Mouse (Mus musculus): ENCODE data around the gene Prpf18. TPM values are rescaled to one million over a fixed set of nuclear protein-coding genes. Genes with fewer than 3 reads are reported as not detected.

Prpf18 gene
- total and polyA plus RNA-seq, 3 experiments: 23.8 to 37.6 (median 35.0) TPM

GRCm38 (mm10) chr2:4584252-4584651, 67.7 kb downstream of the Prpf18 start:
- dilution Hi-C loops (cut with MboI; ENCODE audit: extremely low pct_ligation_motif_present, extremely low pct_unique_long_range_greater_than_20kb, low sequenced_read_pairs) (no loop called here), in situ Hi-C loops (cut with MboI; ENCODE audit: low pct_ligation_motif_present, low pct_unique_long_range_greater_than_20kb, low sequenced_read_pairs) (no loop called here)
- Histone ChIP-seq H3K36me3 (replicated peaks in 1 of 2; ENCODE audit: control insufficient read depth in 1 of 2, insufficient read depth in 1 of 2, low read length in 1 of 2) (no peaks in the 10 kb centered on the region), H3K4me1 (ENCODE audit: control insufficient read depth in 1 of 2, insufficient read depth in 2 of 2) (no peaks in the 10 kb centered on the region), H3K79me2 (replicated peaks; ENCODE audit: control insufficient read depth, extremely low read depth, insufficient read depth, poor library complexity, severe bottlenecking) (no peaks in the 10 kb centered on the region), H3K27me3 (replicated peaks) (no peaks in the 10 kb centered on the region), H3K9me3 (replicated peaks; ENCODE audit: low read length) (no peaks in the 10 kb centered on the region), H3K9ac (ENCODE audit: insufficient read depth, low read depth) (no peak overlapping the region), H3K4me2 (ENCODE audit: insufficient read depth, low read depth, poor library complexity, severe bottlenecking) (no peak overlapping the region), H3K27ac (ENCODE audit: insufficient read depth, low read depth) (no peak overlapping the region), H3K4me3 (replicated peaks in 1 of 3; ENCODE audit: low read depth in 2 of 3, low read length in 2 of 3, poor library complexity in 1 of 3) (no peak overlapping the region)
- TF ChIP-seq JUND (conservative IDR thresholded peaks at IDR 0.05; ENCODE audit: low read depth, low read length) (no peak), TBP (conservative IDR thresholded peaks at IDR 0.05; ENCODE audit: low read depth, low read length) (no peak), GABPA (IDR thresholded peaks at IDR 0.05; ENCODE audit: insufficient replicate concordance, low read depth, low read length) (no peak), MAX (IDR thresholded peaks at IDR 0.05; ENCODE audit: low read length) (no peak), ZC3H11A (IDR thresholded peaks at IDR 0.05; ENCODE audit: low read depth, low read length) (no peak), RCOR1 (conservative IDR thresholded peaks at IDR 0.05; ENCODE audit: low read depth, low read length) (no peak), MAZ (IDR thresholded peaks at IDR 0.05; ENCODE audit: low read depth, low read length) (no peak), POLR2AphosphoS2 (IDR thresholded peaks at IDR 0.05; ENCODE audit: low read depth, low read length) (no peak)
- DNase-seq (ENCODE audit: extremely low read depth): no peak

GRCm38 (mm10) chr2:4582930-4583329, 69.0 kb downstream of the Prpf18 start:
- Histone ChIP-seq H3K4me3 (replicated peaks in 1 of 3; ENCODE audit: low read depth in 2 of 3, low read length in 2 of 3, poor library complexity in 1 of 3) (no peak overlapping the region), H3K9ac (ENCODE audit: insufficient read depth, low read depth) (no peak overlapping the region), H3K79me2 (replicated peaks; ENCODE audit: control insufficient read depth, extremely low read depth, insufficient read depth, poor library complexity, severe bottlenecking) (no peaks in the 10 kb centered on the region), H3K9me3 (replicated peaks; ENCODE audit: low read length) (no peaks in the 10 kb centered on the region), H3K36me3 (replicated peaks in 1 of 2; ENCODE audit: control insufficient read depth in 1 of 2, insufficient read depth in 1 of 2, low read length in 1 of 2) (no peaks in the 10 kb centered on the region), H3K4me2 (ENCODE audit: insufficient read depth, low read depth, poor library complexity, severe bottlenecking) (no peak overlapping the region), H3K4me1 (ENCODE audit: control insufficient read depth in 1 of 2, insufficient read depth in 2 of 2) (no peaks in the 10 kb centered on the region), H3K27me3 (replicated peaks) (no peaks in the 10 kb centered on the region), H3K27ac (ENCODE audit: insufficient read depth, low read depth) (no peak overlapping the region)
- TF ChIP-seq ZKSCAN1 (IDR thresholded peaks at IDR 0.05; ENCODE audit: borderline replicate concordance, low read depth, low read length): no peak
- TF ChIP-seq CHD1 (IDR thresholded peaks at IDR 0.05; ENCODE audit: low read depth, low read length): no peak
- no peak for TF ChIP-seq CHD2 (IDR thresholded peaks at IDR 0.05; ENCODE audit: low read length)
- TF ChIP-seq POLR2A (IDR thresholded peaks at IDR 0.05; ENCODE audit: low read depth, low read length): no peak
- TF ChIP-seq BHLHE40 (IDR thresholded peaks at IDR 0.05; ENCODE audit: low read depth, low read length): no peak
- no peak for TF ChIP-seq PAX5 (IDR thresholded peaks at IDR 0.05; ENCODE audit: low read length)
- no peak for TF ChIP-seq GABPA (IDR thresholded peaks at IDR 0.05; ENCODE audit: insufficient replicate concordance, low read depth, low read length)
- TF ChIP-seq IRF4 (IDR thresholded peaks at IDR 0.05; ENCODE audit: low read depth, low read length): no peak
- TF ChIP-seq MAFK (IDR thresholded peaks at IDR 0.05; ENCODE audit: insufficient replicate concordance, low read length): no peak
- TF ChIP-seq HCFC1 (IDR thresholded peaks at IDR 0.05; ENCODE audit: low read depth, low read length): no peak
- no peak for TF ChIP-seq KAT2A (IDR thresholded peaks at IDR 0.05; ENCODE audit: insufficient replicate concordance, low read length)
- TF ChIP-seq RAD21 (IDR thresholded peaks at IDR 0.05; ENCODE audit: low read depth, low read length): no peak
- TF ChIP-seq ZNF384 (IDR thresholded peaks at IDR 0.05; ENCODE audit: low read depth, low read length): no peak
- no peak for TF ChIP-seq JUND (conservative IDR thresholded peaks at IDR 0.05; ENCODE audit: low read depth, low read length)
- TF ChIP-seq MXI1 (IDR thresholded peaks at IDR 0.05; ENCODE audit: low read depth, low read length): no peak
- no peak for TF ChIP-seq TCF12 (IDR thresholded peaks at IDR 0.05; ENCODE audit: low read depth, low read length)
- no peak for TF ChIP-seq NRF1 (IDR thresholded peaks at IDR 0.05; ENCODE audit: low read depth, low read length)
- in situ Hi-C loops (cut with MboI; ENCODE audit: low pct_ligation_motif_present, low pct_unique_long_range_greater_than_20kb, low sequenced_read_pairs): no loop called here
- dilution Hi-C loops (cut with MboI; ENCODE audit: extremely low pct_ligation_motif_present, extremely low pct_unique_long_range_greater_than_20kb, low sequenced_read_pairs): no loop called here
- DNase-seq (ENCODE audit: extremely low read depth): no peak

All from CH12.LX (cell line).